Mouse (Mus musculus): ENCODE measurements around the gene Pex13. TPM values are rescaled to one million over a fixed set of nuclear protein-coding genes. Genes with fewer than 3 reads are reported as not detected.

Pex13 gene
- polyA plus RNA-seq (2016; fragmentation: Nextera tagmentation; extraction: Ambion mirVana): 48.2 and 51.0 TPM in 2 replicates

- peak within 1 kb of the TSS; percentile 72 for H3K4me3 ChIP-seq
- H3K27ac ChIP-seq: peak within 1 kb of the TSS; percentile 93
- 0 out of 2 replicates have a peak, but pooled peaks cover 3% of the 10 kb centered on the region for H3K36me3 ChIP-seq
- under 1% methylated on average over 49 of the region's 49 CpGs for WGBS
- H3K27me3 ChIP-seq: no peaks in the 10 kb centered on the region
- H3K4me2 ChIP-seq (replicated peaks): peak within 1 kb of the TSS; percentile 64
- no peaks in the 10 kb centered on the region for H3K9me3 ChIP-seq (replicated peaks)
- H3K4me1 ChIP-seq: peaks cover 11% of the 10 kb centered on the region
- peak; percentile 99 for ATAC-seq (ENCODE audit: low FRiP score)
- peak within 1 kb of the TSS; percentile 84 for H3K9ac ChIP-seq
Observed at GRCm38 (mm10) chr11:23665798-23666501, at the start of gene Pex13. Gene Pex13, minus strand, starts transcription at chr11:23665959.

GRCm38 (mm10) chr11:23712299-23712698 lies 46.5 kb upstream of the Pex13 start:
- ATAC-seq (ENCODE audit: low FRiP score): no peak
- no peak overlapping the region for H3K27ac ChIP-seq
- no peaks in the 10 kb centered on the region for H3K4me1 ChIP-seq
- H3K4me3 ChIP-seq: no peak overlapping the region
- H3K9me3 ChIP-seq (replicated peaks): no peaks in the 10 kb centered on the region
- H3K27me3 ChIP-seq: no peaks in the 10 kb centered on the region
- H3K36me3 ChIP-seq: peaks cover 82% of the 10 kb centered on the region
- H3K9ac ChIP-seq: no peak overlapping the region
- no peak overlapping the region for H3K4me2 ChIP-seq (replicated peaks)
- WGBS: 93% methylated on average over 3 of the region's 3 CpGs

GRCm38 (mm10) chr11:23704604-23705294 lies 39.0 kb upstream of the Pex13 start:
- H3K4me2 ChIP-seq (replicated peaks): no peak overlapping the region
- H3K9me3 ChIP-seq (replicated peaks): no peaks in the 10 kb centered on the region
- WGBS: 90% methylated on average over 7 of the region's 7 CpGs
- no peak for ATAC-seq (ENCODE audit: low FRiP score)
- H3K4me3 ChIP-seq: no peak overlapping the region
- H3K27ac ChIP-seq: no peak overlapping the region
- H3K27me3 ChIP-seq: no peaks in the 10 kb centered on the region
- peaks cover 36% of the 10 kb centered on the region for H3K36me3 ChIP-seq
- no peak overlapping the region for H3K9ac ChIP-seq
- no peaks in the 10 kb centered on the region for H3K4me1 ChIP-seq

- H3K4me3 ChIP-seq: no peak overlapping the region
- no peak for ATAC-seq (ENCODE audit: low FRiP score)
- WGBS: 92% methylated on average over 3 of the region's 3 CpGs
Observed at GRCm38 (mm10) chr11:23701831-23702230, 36.1 kb upstream of the Pex13 start.

GRCm38 (mm10) chr11:23699414-23700095 lies 33.8 kb upstream of the Pex13 start:
- Histone ChIP-seq H3K9ac (no peak overlapping the region), H3K4me2 (replicated peaks) (no peak overlapping the region), H3K9me3 (replicated peaks) (no peaks in the 10 kb centered on the region), H3K27me3 (no peaks in the 10 kb centered on the region), H3K4me1 (no peaks in the 10 kb centered on the region), H3K36me3 (peaks cover 10% of the 10 kb centered on the region; the same call in 1 of the 2 replicates), H3K27ac (no peak overlapping the region), H3K4me3 (no peak overlapping the region)
- 81% methylated on average over 3 of the region's 3 CpGs for WGBS
- ATAC-seq (ENCODE audit: low FRiP score): no peak

More at GRCm38 (mm10) chr11:23701831-23702230, 36.1 kb upstream of the Pex13 start:
- Histone ChIP-seq H3K36me3 (0 out of 2 replicates have a peak, but pooled peaks cover 15% of the 10 kb centered on the region), H3K4me2 (replicated peaks) (no peak overlapping the region), H3K9me3 (replicated peaks) (no peaks in the 10 kb centered on the region), H3K27ac (no peak overlapping the region), H3K27me3 (no peaks in the 10 kb centered on the region), H3K4me1 (no peaks in the 10 kb centered on the region), H3K9ac (no peak overlapping the region)

GRCm38 (mm10) chr11:23698526-23698925 lies 32.8 kb upstream of the Pex13 start:
- no peak for ATAC-seq (ENCODE audit: low FRiP score)
- 70% methylated on average over 2 of the region's 2 CpGs for WGBS

GRCm38 (mm10) chr11:23695847-23696246 lies 30.1 kb upstream of the Pex13 start:
- Histone ChIP-seq H3K4me2 (replicated peaks) (no peak overlapping the region), H3K27me3 (no peaks in the 10 kb centered on the region), H3K4me3 (no peak overlapping the region), H3K9ac (no peak overlapping the region), H3K9me3 (replicated peaks) (no peaks in the 10 kb centered on the region), H3K36me3 (peaks cover 9% of the 10 kb centered on the region; the same call in 1 of the 2 replicates), H3K4me1 (no peaks in the 10 kb centered on the region), H3K27ac (no peak overlapping the region)
- no peak for ATAC-seq (ENCODE audit: low FRiP score)

More at GRCm38 (mm10) chr11:23698526-23698925, 32.8 kb upstream of the Pex13 start:
- Histone ChIP-seq H3K36me3 (peaks cover 12% of the 10 kb centered on the region; the same call in 1 of the 2 replicates), H3K9ac (no peak overlapping the region), H3K4me1 (no peaks in the 10 kb centered on the region), H3K4me2 (replicated peaks) (no peak overlapping the region), H3K27me3 (no peaks in the 10 kb centered on the region), H3K4me3 (no peak overlapping the region), H3K9me3 (replicated peaks) (no peaks in the 10 kb centered on the region), H3K27ac (no peak overlapping the region)

- no peak overlapping the region for H3K4me2 ChIP-seq (replicated peaks)
- WGBS: 94% methylated on average over 2 of the region's 2 CpGs
- no peaks in the 10 kb centered on the region for H3K9me3 ChIP-seq (replicated peaks)
- no peak for ATAC-seq (ENCODE audit: low FRiP score)
- H3K9ac ChIP-seq: no peak overlapping the region
- H3K27me3 ChIP-seq: no peaks in the 10 kb centered on the region
- no peak overlapping the region for H3K27ac ChIP-seq
- peaks cover 12% of the 10 kb centered on the region; the same call in 1 of the 2 replicates for H3K36me3 ChIP-seq
- no peak overlapping the region for H3K4me3 ChIP-seq
- H3K4me1 ChIP-seq: no peaks in the 10 kb centered on the region
Observed at GRCm38 (mm10) chr11:23693286-23693685, 27.5 kb upstream of the Pex13 start.

GRCm38 (mm10) chr11:23688060-23688459 lies 22.3 kb upstream of the Pex13 start:
- H3K27ac ChIP-seq: no peak overlapping the region
- H3K36me3 ChIP-seq: peaks cover 21% of the 10 kb centered on the region; the same call in 1 of the 2 replicates
- WGBS: 93% methylated on average over 1 of the region's 1 CpGs
- H3K4me2 ChIP-seq (replicated peaks): no peak overlapping the region
- ATAC-seq (ENCODE audit: low FRiP score): no peak
- H3K9me3 ChIP-seq (replicated peaks): no peaks in the 10 kb centered on the region
- no peaks in the 10 kb centered on the region for H3K4me1 ChIP-seq
- no peaks in the 10 kb centered on the region for H3K27me3 ChIP-seq
- no peak overlapping the region for H3K4me3 ChIP-seq
- no peak overlapping the region for H3K9ac ChIP-seq

- Histone ChIP-seq H3K36me3 (peaks cover 28% of the 10 kb centered on the region; the same call in 1 of the 2 replicates), H3K4me1 (no peaks in the 10 kb centered on the region), H3K27ac (no peak overlapping the region), H3K9me3 (replicated peaks) (no peaks in the 10 kb centered on the region), H3K27me3 (no peaks in the 10 kb centered on the region), H3K4me3 (no peak overlapping the region), H3K4me2 (replicated peaks) (no peak overlapping the region), H3K9ac (no peak overlapping the region)
- ATAC-seq (ENCODE audit: low FRiP score): no peak
- WGBS: 91% methylated on average over 5 of the region's 5 CpGs
Observed at GRCm38 (mm10) chr11:23686671-23687070, 20.9 kb upstream of the Pex13 start.

- ATAC-seq (ENCODE audit: low FRiP score): no peak
- H3K4me3 ChIP-seq: no peak overlapping the region
- no peak overlapping the region for H3K9ac ChIP-seq
- H3K27ac ChIP-seq: no peak overlapping the region
- H3K36me3 ChIP-seq: peaks cover 48% of the 10 kb centered on the region
- H3K4me2 ChIP-seq (replicated peaks): no peak overlapping the region
- H3K9me3 ChIP-seq (replicated peaks): no peaks in the 10 kb centered on the region
- H3K4me1 ChIP-seq: no peaks in the 10 kb centered on the region
- WGBS: 90% methylated on average over 5 of the region's 5 CpGs
- H3K27me3 ChIP-seq: no peaks in the 10 kb centered on the region
Observed at GRCm38 (mm10) chr11:23682561-23682960, 16.8 kb upstream of the Pex13 start.

- Histone ChIP-seq H3K27me3 (no peaks in the 10 kb centered on the region), H3K9ac (no peak overlapping the region), H3K4me1 (no peaks in the 10 kb centered on the region), H3K36me3 (peaks cover 58% of the 10 kb centered on the region), H3K4me2 (replicated peaks) (no peak overlapping the region), H3K9me3 (replicated peaks) (no peaks in the 10 kb centered on the region), H3K27ac (no peak overlapping the region), H3K4me3 (no peak overlapping the region)
- 83% methylated on average over 6 of the region's 6 CpGs for WGBS
- no peak for ATAC-seq (ENCODE audit: low FRiP score)
Observed at GRCm38 (mm10) chr11:23680435-23680950, 14.7 kb upstream of the Pex13 start.
